Mouse (Mus musculus) liver, embryonic 11.5 days (tissue): ENCODE results near the gene Akap10. TPM values are rescaled to one million over a fixed set of nuclear protein-coding genes. Genes with fewer than 3 reads are reported as not detected.
"Not testable (repeated sequence)": the region's sequence is repeated elsewhere in the genome, so short reads cannot be mapped to it uniquely, and the experiment has no call there.

Experiments used
- ATAC-seq: fragments of 200-750 bp; cut with Nextera tagmentation; replicated peaks from 2 replicates; pipeline ENCODE4 v1.8.0; 2017; ENCODE audit warnings: moderate number of reproducible peaks, mild to moderate bottlenecking, moderate TSS enrichment, moderate library complexity; ENCODE audit not compliant: low FRiP score
- DNase-seq: peaks from one replicate; pipeline ENCODE4 v3.0.0-alpha.2; 2017; ENCODE audit warnings: low spot score
- H3K27ac ChIP-seq: fragments of 300-500 bp; sonication (generic); 2 replicates; pipeline ENCODE4 v1.5.1; 2014; ENCODE audit warnings: mild to moderate bottlenecking, low read depth, low read length, control low read depth
- H3K27me3 ChIP-seq: fragments of 300-500 bp; sonication (generic); replicated peaks from 2 replicates; pipeline ENCODE4 v1.6.1; 2014; ENCODE audit warnings: low read length, mixed read lengths; ENCODE audit not compliant: control insufficient read depth, insufficient read depth
- H3K36me3 ChIP-seq: fragments of 300-500 bp; sonication (generic); 2 replicates; pipeline ENCODE4 v1.6.1; 2014; ENCODE audit warnings: mild to moderate bottlenecking, low read length, moderate library complexity, mixed read lengths; ENCODE audit not compliant: control insufficient read depth, insufficient read depth
- H3K4me1 ChIP-seq: fragments of 300-500 bp; sonication (generic); replicated peaks from 2 replicates; pipeline ENCODE4 v1.6.1; 2014; ENCODE audit warnings: low read length, mixed read lengths; ENCODE audit not compliant: control insufficient read depth, insufficient read depth
- H3K4me2 ChIP-seq: fragments of 300-500 bp; sonication (generic); 2 replicates; pipeline ENCODE4 v1.6.1; 2014; ENCODE audit warnings: mild to moderate bottlenecking, control low read depth, moderate library complexity
- H3K4me3 ChIP-seq: fragments of 300-500 bp; sonication (generic); 2 replicates; pipeline ENCODE4 v1.5.1; 2014; ENCODE audit warnings: low read depth, low read length, control low read depth
- H3K9ac ChIP-seq: fragments of 300-500 bp; sonication (generic); 2 replicates; pipeline ENCODE4 v1.6.1; 2014; ENCODE audit warnings: low read depth, low read length, control low read depth
- H3K9me3 ChIP-seq: fragments of 300-500 bp; sonication (generic); 2 replicates; pipeline ENCODE4 v1.6.1; 2016; ENCODE audit warnings: low read length, inconsistent platforms, mixed read lengths; ENCODE audit not compliant: control insufficient read depth
- WGBS: fragments of 180-500 bp; shearing (Covaris S2); extraction: QIAGEN DNeasy Blood & Tissue Kit; methylation state at CpG from one replicate; pipeline ENCODE4 v1.1.7; 2014; 5-methylcytosine and 5-hydroxymethylcytosine counted together
- polyA plus RNA-seq: library from polyadenylated mRNA; unstranded; fragments of >200 nt; fragmentation: Nextera tagmentation; extraction: Ambion mirVana; gene quantifications from 2 replicates; pipeline ENCODE4 v1.2.1, GENCODE M21; 2014

Akap10 gene
- polyA plus RNA-seq, 1 experiment from 2014 or later = 17.9 TPM

GRCm38 (mm10) chr11:61963193-61963592 lies 33.1 kb upstream of the Akap10 start:
- Histone ChIP-seq H3K9me3 (no peaks in the 10 kb centered on the region), H3K27me3 (no peaks in the 10 kb centered on the region), H3K36me3 (no peaks in the 10 kb centered on the region), H3K27ac (no peak overlapping the region), H3K9ac (no peak overlapping the region), H3K4me3 (no peak overlapping the region), H3K4me1 (peaks cover 39% of the 10 kb centered on the region), H3K4me2 (no peak overlapping the region)
- no peak for DNase-seq
- WGBS = 81% methylated on average over 3 of the region's 3 CpGs
- no peak for ATAC-seq

DNA sequence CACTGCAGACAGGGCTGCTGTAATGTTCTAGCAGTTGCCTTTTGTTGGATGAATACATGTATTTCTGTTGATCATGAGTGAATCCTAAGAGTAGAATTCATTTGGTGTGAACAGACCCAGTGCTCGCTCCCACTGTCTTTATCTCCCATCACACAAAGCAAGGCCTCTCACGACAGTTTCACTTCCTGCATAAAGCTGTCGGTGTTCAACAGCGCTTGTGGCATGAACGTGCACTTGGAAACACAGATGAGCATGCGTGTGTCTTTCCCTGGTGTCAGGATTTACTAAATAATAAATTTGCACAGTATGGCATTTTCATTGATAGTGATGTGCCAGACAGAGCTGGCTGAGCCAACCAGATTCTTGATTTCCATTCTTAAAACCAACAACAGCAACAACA lies 32.6 kb upstream of the Akap10 start:
- Histone ChIP-seq H3K4me3 (no peak overlapping the region), H3K36me3 (no peaks in the 10 kb centered on the region), H3K4me2 (peak overlapping the region; percentile 1; the same call in 1 of the 2 replicates), H3K9me3 (no peaks in the 10 kb centered on the region), H3K27ac (no peak overlapping the region), H3K4me1 (peaks cover 38% of the 10 kb centered on the region), H3K27me3 (no peaks in the 10 kb centered on the region; the same call in 1 of the 2 replicates), H3K9ac (no peak overlapping the region)
- ATAC-seq (no peak), DNase-seq (no peak)
- 41% methylated on average over 6 of the region's 6 CpGs for WGBS

DNA sequence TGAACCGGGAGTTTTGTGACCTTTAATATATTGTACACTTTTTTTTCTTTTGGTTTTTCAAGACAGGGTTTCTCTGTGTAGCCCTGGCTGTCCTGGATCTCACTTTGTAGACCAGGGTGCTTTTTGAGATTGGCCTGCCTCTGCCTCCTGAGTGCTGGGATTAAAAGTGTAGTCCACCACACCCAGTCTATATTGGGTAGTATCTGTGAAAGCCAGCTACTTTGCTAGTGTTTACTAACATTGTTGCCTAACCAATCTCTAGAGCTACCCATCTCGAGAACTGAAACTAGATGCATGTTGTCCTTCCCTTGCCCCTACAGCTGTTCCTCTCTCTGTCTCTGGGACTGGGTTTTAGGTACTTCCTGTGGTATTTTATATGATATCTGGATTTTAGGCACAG lies 30.0 kb upstream of the Akap10 start:
- whole genome bisulfite sequencing = 76% methylated on average over 2 of the region's 2 CpGs
- peaks cover 28% of the 10 kb centered on the region for H3K4me1 ChIP-seq
- no peak overlapping the region for H3K9ac ChIP-seq
- H3K27ac ChIP-seq = no peak overlapping the region
- no peak overlapping the region for H3K4me2 ChIP-seq
- no peaks in the 10 kb centered on the region for H3K9me3 ChIP-seq
- ATAC-seq (no peak), DNase-seq (no peak)
- H3K36me3 ChIP-seq = no peaks in the 10 kb centered on the region
- H3K4me3 ChIP-seq = no peak overlapping the region
- peaks cover 3% of the 10 kb centered on the region for H3K27me3 ChIP-seq

- not testable (repeated sequence) for H3K9me3 ChIP-seq, DNase-seq, ATAC-seq, H3K27me3 ChIP-seq, H3K36me3 ChIP-seq
- peak overlapping the region; percentile 92 for H3K4me3 ChIP-seq
- peak overlapping the region; percentile 95 for H3K4me2 ChIP-seq
- H3K9ac ChIP-seq = peak overlapping the region; percentile 44; the same call in 1 of the 2 replicates
- H3K27ac ChIP-seq = peak overlapping the region; percentile 95; the same call in 1 of the 2 replicates
- peaks cover 23% of the 10 kb centered on the region for H3K4me1 ChIP-seq
- WGBS = 58% methylated on average over 6 of the region's 6 CpGs
Observed at GRCm38 (mm10) chr11:61958706-61959105, 28.7 kb upstream of the Akap10 start.

- ATAC-seq = peak; percentile 83
- Histone ChIP-seq H3K4me3 (peak overlapping the region; percentile 92), H3K9me3 (no peaks in the 10 kb centered on the region), H3K9ac (peak overlapping the region; percentile 88), H3K27me3 (peaks cover 3% of the 10 kb centered on the region), H3K27ac (peak overlapping the region; percentile 95), H3K4me2 (peak overlapping the region; percentile 95), H3K4me1 (peaks cover 17% of the 10 kb centered on the region), H3K36me3 (no peaks in the 10 kb centered on the region)
- WGBS = 3% methylated on average over 25 of the region's 25 CpGs
- DNase-seq = peak; percentile 31
Observed at GRCm38 (mm10) chr11:61957296-61957813, 27.3 kb upstream of the Akap10 start.

DNA sequence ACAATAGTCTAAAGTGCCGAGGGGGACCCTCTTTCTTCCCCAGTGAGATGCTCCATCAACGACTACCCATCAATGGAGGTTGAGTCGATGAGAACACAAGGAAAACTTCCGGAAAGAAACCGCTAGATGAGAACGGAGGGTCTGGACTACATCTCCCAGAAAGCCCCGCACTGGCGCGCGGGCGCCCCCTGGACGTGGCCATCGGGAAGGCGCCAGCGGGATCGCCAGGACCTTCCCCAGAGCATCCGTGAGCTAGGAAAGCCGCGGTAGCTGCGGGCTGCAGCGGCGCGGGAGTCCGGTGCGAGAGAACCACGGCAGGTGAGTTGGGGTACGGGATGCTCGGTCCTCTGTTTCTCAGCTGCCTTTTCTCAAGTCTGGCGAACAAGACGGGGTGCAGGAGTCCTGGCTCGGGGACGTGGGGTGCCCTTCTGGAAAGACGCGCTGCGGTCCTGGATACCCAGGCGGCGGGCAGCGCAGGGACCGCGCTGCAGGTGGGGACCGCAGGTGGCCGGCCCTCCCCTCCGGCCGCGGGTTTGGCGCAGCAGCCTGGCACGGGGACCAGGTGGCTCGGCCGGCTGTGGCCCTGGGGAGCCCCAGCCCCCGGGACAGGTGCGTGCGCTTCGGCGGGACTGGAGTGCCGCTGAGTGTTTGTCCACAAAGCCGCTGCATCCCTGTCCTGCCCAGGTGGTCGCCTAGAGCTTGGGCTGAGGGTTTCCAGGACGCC lies 26.7 kb upstream of the Akap10 start, which contains the start of gene Specc1:
Specc1 (plus strand) TSS at position 192 of the 724 bp plus-strand sequence.
- H3K4me1 ChIP-seq = peaks cover 11% of the 10 kb centered on the region

DNA sequence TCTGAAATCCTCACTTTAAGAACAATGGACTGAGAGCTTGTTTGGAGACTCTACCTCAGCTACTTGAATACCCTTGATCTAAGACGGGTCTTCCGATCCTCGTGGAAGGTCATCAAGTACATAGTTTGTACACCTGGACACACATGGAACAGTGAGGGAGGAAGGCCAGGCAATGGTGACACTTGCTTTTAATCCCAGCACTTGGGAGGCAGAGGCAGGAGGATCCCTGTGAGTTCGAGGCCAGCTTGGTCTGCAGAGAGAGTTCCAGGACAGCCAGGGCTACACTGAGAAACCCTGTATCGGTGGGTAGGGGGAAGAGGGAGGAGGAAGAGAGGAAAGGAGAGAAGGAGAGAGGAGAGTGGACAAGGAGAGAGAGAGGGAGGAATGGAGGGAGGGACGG lies 25.9 kb upstream of the Akap10 start:
- WGBS = 72% methylated on average over 6 of the region's 6 CpGs
- Histone ChIP-seq H3K4me3 (no peak overlapping the region), H3K4me2 (no peak overlapping the region; the same call in 1 of the 2 replicates), H3K9ac (no peak overlapping the region), H3K9me3 (no peaks in the 10 kb centered on the region), H3K27me3 (peaks cover 3% of the 10 kb centered on the region), H3K36me3 (no peaks in the 10 kb centered on the region), H3K27ac (no peak overlapping the region), H3K4me1 (peaks cover 7% of the 10 kb centered on the region)
- ATAC-seq = no peak
- no peak for DNase-seq

More for the DNA sequence above, 26.7 kb upstream of the Akap10 start, which contains the start of gene Specc1:
- H3K9me3 ChIP-seq = no peaks in the 10 kb centered on the region
- H3K4me3 ChIP-seq = peak within 1 kb of the TSS; percentile 92
- H3K9ac ChIP-seq = peak within 1 kb of the TSS; percentile 88
- H3K27ac ChIP-seq = peak within 1 kb of the TSS; percentile 95
- peaks cover 3% of the 10 kb centered on the region for H3K27me3 ChIP-seq
- peak; percentile 85 for ATAC-seq
- under 1% methylated on average over 58 of the region's 58 CpGs for WGBS
- peak within 1 kb of the TSS; percentile 95 for H3K4me2 ChIP-seq
- H3K36me3 ChIP-seq = no peaks in the 10 kb centered on the region
- DNase-seq = peak; percentile 93

- no peaks in the 10 kb centered on the region for H3K9me3 ChIP-seq
- H3K27ac ChIP-seq = no peak overlapping the region
- no peak for ATAC-seq
- H3K9ac ChIP-seq = no peak overlapping the region
- H3K36me3 ChIP-seq = no peaks in the 10 kb centered on the region
- H3K4me2 ChIP-seq = no peak overlapping the region
- no peak overlapping the region for H3K4me3 ChIP-seq
- peaks cover 4% of the 10 kb centered on the region for H3K4me1 ChIP-seq
- 76% methylated on average over 6 of the region's 6 CpGs for WGBS
- DNase-seq = no peak
- H3K27me3 ChIP-seq = peaks cover 3% of the 10 kb centered on the region
Observed at GRCm38 (mm10) chr11:61955136-61955535, 25.1 kb upstream of the Akap10 start.
